Mouse (Mus musculus) lung, embryonic 14.5 days (tissue): Measurements from ENCODE around the gene Kremen2. TPM values are rescaled to one million over a fixed set of nuclear protein-coding genes. Genes with fewer than 3 reads are reported as not detected.

Source experiments
- ATAC-seq: fragments of 200-750 bp; cut with Nextera tagmentation; 2 replicates; pipeline ENCODE4 v1.8.0; 2017; ENCODE audit warnings: mild to moderate bottlenecking, moderate TSS enrichment, moderate library complexity; ENCODE audit not compliant: insufficient read depth
- DNase-seq: peaks from one replicate; pipeline ENCODE4 v3.0.0-alpha.2; 2015
- H3K27ac ChIP-seq: fragments of 300-500 bp; sonication (generic); 2 replicates; pipeline ENCODE4 v1.5.1; 2014; ENCODE audit warnings: low read depth, mild to moderate bottlenecking, moderate library complexity
- H3K27me3 ChIP-seq: fragments of 300-500 bp; sonication (generic); 2 replicates; pipeline ENCODE4 v1.6.1; 2014; ENCODE audit warnings: low read length, control low read depth; ENCODE audit not compliant: insufficient read depth
- H3K36me3 ChIP-seq: fragments of 300-500 bp; sonication (generic); 2 replicates; pipeline ENCODE4 v1.6.1; 2014; ENCODE audit warnings: control low read depth; ENCODE audit not compliant: insufficient read depth
- H3K4me1 ChIP-seq: fragments of 300-500 bp; sonication (generic); 2 replicates; pipeline ENCODE4 v1.6.1; 2014; ENCODE audit warnings: antibody characterized with exemption, control low read depth; ENCODE audit not compliant: insufficient read depth
- H3K4me2 ChIP-seq: fragments of 300-500 bp; sonication (generic); 2 replicates; pipeline ENCODE4 v1.6.1; 2014; ENCODE audit warnings: mild to moderate bottlenecking
- H3K4me3 ChIP-seq: fragments of 300-500 bp; sonication (generic); 2 replicates; pipeline ENCODE4 v1.5.1; 2014; ENCODE audit warnings: low read depth, low read length
- H3K9ac ChIP-seq: fragments of 300-500 bp; sonication (generic); 2 replicates; pipeline ENCODE4 v1.6.1; 2014
- H3K9me3 ChIP-seq: fragments of 300-500 bp; sonication (generic); 2 replicates; pipeline ENCODE4 v1.6.1; 2016; ENCODE audit warnings: low read depth, low read length, control low read depth
- CTCF ChIP-seq: IDR thresholded peaks from 2 replicates; pipeline ENCODE4 v1.5.1; 2016; ENCODE audit warnings: antibody characterized with exemption, low read depth
- WGBS: fragments of 180-500 bp; shearing (Covaris S2); extraction: QIAGEN DNeasy Blood & Tissue Kit; methylation state at CpG from one replicate; pipeline ENCODE4 v1.1.7; 2014; 5-methylcytosine and 5-hydroxymethylcytosine counted together
- polyA plus RNA-seq: library from polyadenylated mRNA; unstranded; fragments of >200 nt; fragmentation: Nextera tagmentation; extraction: Ambion mirVana; gene quantifications from 2 replicates; pipeline ENCODE4 v1.2.1, GENCODE M21; 2014

Kremen2 gene
- not detected in 2 replicates for polyA plus RNA-seq

GRCm38 (mm10) chr17:23745301-23746251 is at the start of gene Kremen2:
Kremen2 (minus strand) TSS chr17:23745833.
- no peak for TF ChIP-seq CTCF
- DNase-seq: peak; percentile 22
- Histone ChIP-seq H3K4me1 (peaks cover 6% of the 10 kb centered on the region; the same call in 1 of the 2 replicates), H3K4me3 (peak within 1 kb of the TSS; percentile 26), H3K27me3 (peaks cover 74% of the 10 kb centered on the region), H3K36me3 (no peaks in the 10 kb centered on the region), H3K9ac (peak within 1 kb of the TSS; percentile 36; the same call in 1 of the 2 replicates), H3K4me2 (peak within 1 kb of the TSS; percentile 57), H3K27ac (no peak within 1 kb of the TSS), H3K9me3 (no peaks in the 10 kb centered on the region)
- ATAC-seq: no peak
- under 1% methylated on average over 45 of the region's 45 CpGs for WGBS

DNA sequence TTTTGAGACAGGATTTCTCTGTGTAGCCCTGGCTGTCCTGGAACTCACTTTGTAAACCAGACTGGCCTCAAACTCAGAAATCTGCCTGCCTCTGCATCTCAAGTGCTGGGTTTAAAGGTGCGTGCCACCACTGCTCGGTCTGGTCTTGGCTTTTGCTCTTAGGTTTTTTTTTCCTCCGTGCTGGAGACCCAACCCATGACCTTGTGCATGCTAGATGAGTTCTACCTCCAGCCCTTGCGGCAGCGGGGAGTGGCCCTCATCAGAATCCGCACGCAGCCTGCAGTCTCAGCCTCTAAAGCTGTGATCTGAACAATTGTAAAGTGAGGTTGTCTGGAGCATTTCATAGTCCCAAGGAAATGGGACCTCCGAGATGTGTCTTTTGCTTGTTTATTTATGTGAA is 49.7 kb upstream of the Kremen2 start:
- ATAC-seq (no peak), DNase-seq (no peak)
- Histone ChIP-seq H3K36me3 (no peaks in the 10 kb centered on the region), H3K9ac (no peak overlapping the region), H3K27ac (no peak overlapping the region), H3K9me3 (no peaks in the 10 kb centered on the region), H3K27me3 (no peaks in the 10 kb centered on the region), H3K4me1 (no peaks in the 10 kb centered on the region), H3K4me2 (no peak overlapping the region), H3K4me3 (no peak overlapping the region)
- WGBS: 92% methylated on average over 8 of the region's 8 CpGs
- no peak for TF ChIP-seq CTCF

- Histone ChIP-seq H3K4me2 (peak overlapping the region; percentile 75), H3K27me3 (no peaks in the 10 kb centered on the region), H3K9me3 (no peaks in the 10 kb centered on the region), H3K27ac (peak overlapping the region; percentile 86; the same call in 1 of the 2 replicates), H3K4me3 (peak overlapping the region; percentile 44), H3K9ac (peak overlapping the region; percentile 82), H3K4me1 (0 out of 2 replicates have a peak, but pooled peaks cover 5% of the 10 kb centered on the region), H3K36me3 (no peaks in the 10 kb centered on the region)
- ATAC-seq: no peak
- no peak for DNase-seq
- TF ChIP-seq CTCF: no peak
- 43% methylated on average over 2 of the region's 2 CpGs for WGBS
Observed at GRCm38 (mm10) chr17:23791079-23791357, 45.4 kb upstream of the Kremen2 start.

DNA sequence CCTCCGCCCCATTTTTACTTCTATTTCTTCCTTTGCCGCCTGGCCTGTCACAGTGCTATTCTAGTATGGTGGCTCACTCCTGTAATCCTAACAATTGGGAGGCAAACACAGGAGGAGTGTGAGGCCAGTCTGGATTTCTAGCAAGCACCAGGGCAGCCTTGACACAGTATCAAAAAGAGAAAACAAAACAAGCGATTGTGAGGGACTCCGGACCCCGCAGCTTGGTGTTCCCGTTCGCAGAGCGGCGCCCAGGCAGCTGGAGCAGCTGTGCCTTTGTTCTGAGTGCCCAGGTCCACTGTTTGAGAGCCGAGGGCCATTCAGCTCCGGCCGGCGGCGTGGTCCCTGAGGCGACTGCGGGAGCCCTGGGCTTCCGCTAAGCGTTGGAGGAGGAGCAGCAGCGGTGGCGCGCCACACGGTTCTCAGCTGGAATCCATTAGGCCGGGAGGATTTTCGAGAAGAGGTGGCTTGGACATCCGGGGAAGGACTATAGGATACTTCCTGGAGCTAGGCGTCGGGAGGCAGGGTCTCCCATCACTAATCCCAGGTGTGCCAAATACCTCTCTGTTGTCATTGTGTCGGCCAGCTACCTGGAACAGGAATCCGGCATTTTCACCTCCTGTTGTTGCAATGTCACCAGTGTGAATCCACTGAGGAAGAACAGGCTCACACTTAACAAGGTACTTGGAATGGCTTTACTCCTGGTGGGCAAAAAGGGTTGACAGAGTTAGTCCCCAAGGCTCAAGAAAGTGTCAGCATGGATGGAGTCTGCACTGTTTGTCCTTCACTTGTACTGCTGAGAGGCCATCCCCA is 44.8 kb upstream of the Kremen2 start, which contains the start of gene Srrm2:
TSS of gene Srrm2 (plus strand) at position 264 of the 810 bp plus-strand sequence.
- peak; percentile 68 for ATAC-seq

GRCm38 (mm10) chr17:23789749-23790268 is 44.2 kb upstream of the Kremen2 start:
- Histone ChIP-seq H3K9ac (peak overlapping the region; percentile 82), H3K9me3 (no peaks in the 10 kb centered on the region), H3K27me3 (no peaks in the 10 kb centered on the region), H3K4me3 (peak overlapping the region; percentile 44), H3K4me1 (0 out of 2 replicates have a peak, but pooled peaks cover 5% of the 10 kb centered on the region), H3K36me3 (no peaks in the 10 kb centered on the region), H3K27ac (peak overlapping the region; percentile 86; the same call in 1 of the 2 replicates), H3K4me2 (peak overlapping the region; percentile 75)
- ATAC-seq: no peak
- WGBS: 17% methylated on average over 8 of the region's 8 CpGs
- peak; percentile 13 for DNase-seq
- TF ChIP-seq CTCF: no peak

More for the DNA sequence above, 44.8 kb upstream of the Kremen2 start, which contains the start of gene Srrm2:
- Histone ChIP-seq H3K36me3 (no peaks in the 10 kb centered on the region), H3K4me3 (peak within 1 kb of the TSS; percentile 44), H3K9me3 (no peaks in the 10 kb centered on the region), H3K27ac (peak within 1 kb of the TSS; percentile 86), H3K4me1 (0 out of 2 replicates have a peak, but pooled peaks cover 5% of the 10 kb centered on the region), H3K27me3 (no peaks in the 10 kb centered on the region), H3K4me2 (peak within 1 kb of the TSS; percentile 75), H3K9ac (peak within 1 kb of the TSS; percentile 82)
- peak; percentile 82 for DNase-seq
- no peak for TF ChIP-seq CTCF
- WGBS: 2% methylated on average over 29 of the region's 29 CpGs

- 0 out of 2 replicates have a peak, but pooled peaks cover 5% of the 10 kb centered on the region for H3K4me1 ChIP-seq
- no peak overlapping the region for H3K4me2 ChIP-seq
- no peak overlapping the region for H3K27ac ChIP-seq
- no peaks in the 10 kb centered on the region for H3K27me3 ChIP-seq
- H3K36me3 ChIP-seq: no peaks in the 10 kb centered on the region
- no peak overlapping the region for H3K9ac ChIP-seq
- WGBS: 85% methylated on average over 4 of the region's 4 CpGs
- no peaks in the 10 kb centered on the region for H3K9me3 ChIP-seq
- ATAC-seq (no peak), DNase-seq (no peak)
- TF ChIP-seq CTCF: no peak
- H3K4me3 ChIP-seq: no peak overlapping the region
Observed at GRCm38 (mm10) chr17:23788973-23789372, 43.3 kb upstream of the Kremen2 start.
